13 mouse cellular contexts compared by ENCODE assay signal in the genomic region with DNA sequence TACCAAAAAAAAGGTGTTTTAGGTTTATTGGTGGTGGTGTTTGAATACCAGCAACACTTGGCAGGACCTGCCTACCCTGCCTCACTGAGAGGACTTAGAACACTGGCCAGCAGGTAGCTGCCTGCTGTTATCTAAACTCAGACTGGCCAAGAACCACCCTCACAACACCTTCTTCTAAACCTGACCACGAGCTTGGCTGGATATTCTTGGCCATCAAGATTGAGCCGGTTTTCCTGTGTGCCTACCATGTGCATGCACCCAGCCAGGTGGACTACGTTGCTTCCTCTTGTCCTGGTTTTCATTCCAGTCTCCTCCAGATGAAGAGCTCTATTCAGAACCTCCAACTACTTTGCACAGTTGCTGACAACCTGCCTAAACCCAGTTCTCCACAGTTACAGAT.
"Had no signal": no experiment of that assay in that cellular context is flagged by ENCODE, and none has a peak within 500 bp of the region (broad histone marks: within the 10 kb centered on the region; RNA-seq: fewer than 3 reads in every experiment).

No protein-coding gene starts in this region.

- DNase-seq: lung, adult 18-20 months; lung, embryonic 14.5 days; lung, postnatal 10 days; lung, postnatal 4 days; midbrain, embryonic 14.5 days; right cerebral cortex, adult 18-20 months; right cerebral cortex, postnatal 25 days; right cerebral cortex, postnatal 4 days; spleen, adult 18-20 months; thymus, adult 2 months; thymus, postnatal 25 days; thymus, postnatal 4 days had no signal

- ATAC-seq: midbrain, embryonic 16.5 days had no signal
